25 mouse cellular contexts compared by ENCODE assay signal in genomic region chr19:34328051-34328450, GRCm38 (mm10). TPM values are rescaled to one million over a fixed set of nuclear protein-coding genes. Genes with fewer than 3 reads are reported as not detected.
DNase-seq lines count a peak whose midpoint lies in the region; ATAC-seq and TF ChIP-seq lines count a peak whose summit lies in the region.
"Had no signal": no experiment of that assay in that cellular context is flagged by ENCODE, and none has a peak within 500 bp of the region (broad histone marks: within the 10 kb centered on the region; RNA-seq: fewer than 3 reads in every experiment).

No protein-coding gene starts in this region.

- H3K36me3 ChIP-seq in heart, postnatal 0 days (replicated peaks; ENCODE audit: control insufficient read depth, insufficient read depth, low read length): no peaks in the 10 kb centered on the region
- peaks cover 14% of the 10 kb centered on the region; the same call in 1 of the 2 replicates for H3K36me3 ChIP-seq in liver, adult 2 months (ENCODE audit: control insufficient read depth, insufficient read depth, low read length)
- no peaks in the 10 kb centered on the region for H3K36me3 ChIP-seq in liver, postnatal 0 days (replicated peaks; ENCODE audit: insufficient read depth, low read length)
- no peaks in the 10 kb centered on the region for H3K36me3 ChIP-seq in hindbrain, embryonic 14.5 days (replicated peaks; ENCODE audit: control insufficient read depth, insufficient read depth)
- H3K36me3 ChIP-seq: G1E; heart, embryonic 13.5 days; hindbrain, embryonic 10.5 days; liver, embryonic 13.5 days had no signal

- no peaks in the 10 kb centered on the region for H3K4me1 ChIP-seq in heart, postnatal 0 days (ENCODE audit: control insufficient read depth, insufficient read depth)
- H3K4me1 ChIP-seq in liver, adult 2 months (ENCODE audit: control insufficient read depth, insufficient read depth, low read length): peaks cover 5% of the 10 kb centered on the region; the same call in 1 of the 2 replicates
- H3K4me1 ChIP-seq in liver, postnatal 0 days (ENCODE audit: insufficient read depth): no peaks in the 10 kb centered on the region
- H3K4me1 ChIP-seq in cortical plate, adult 2 months (ENCODE audit: control insufficient read depth, insufficient read depth, low read length): no peaks in the 10 kb centered on the region
- no peaks in the 10 kb centered on the region for H3K4me1 ChIP-seq in hindbrain, embryonic 14.5 days (replicated peaks; ENCODE audit: control insufficient read depth, insufficient read depth, low read length)
- H3K4me1 ChIP-seq: heart, embryonic 13.5 days; hindbrain, embryonic 10.5 days; liver, embryonic 13.5 days had no signal

- no peaks in the 10 kb centered on the region for H3K27me3 ChIP-seq in heart, postnatal 0 days (ENCODE audit: control insufficient read depth, insufficient read depth, low read length)
- H3K27me3 ChIP-seq in liver, adult 2 months (ENCODE audit: control insufficient read depth, insufficient read depth, low read length): no peaks in the 10 kb centered on the region
- H3K27me3 ChIP-seq in liver, postnatal 0 days (ENCODE audit: insufficient read depth, low read length): no peaks in the 10 kb centered on the region
- H3K27me3 ChIP-seq in hindbrain, embryonic 14.5 days (ENCODE audit: control insufficient read depth, insufficient read depth, low read length): no peaks in the 10 kb centered on the region
- H3K27me3 ChIP-seq: liver, embryonic 13.5 days had no signal

- TF ChIP-seq EP300 in heart, postnatal 0 days (IDR thresholded peaks at IDR 0.05; ENCODE audit: low read depth): peak; percentile 79; the same call in 1 of the 2 replicates
- no peak for TF ChIP-seq EP300 in liver, postnatal 0 days (IDR thresholded peaks at IDR 0.05; ENCODE audit: low read depth)

- no peak for TF ChIP-seq POLR2A in liver, adult 2 months (IDR thresholded peaks at IDR 0.05; ENCODE audit: extremely low read depth, insufficient read depth, low read length)
- no peak for TF ChIP-seq POLR2A in cortical plate, adult 2 months (IDR thresholded peaks at IDR 0.05; ENCODE audit: extremely low read depth, insufficient read depth, low read length)

- H3K79me2 ChIP-seq in liver, adult 2 months (ENCODE audit: control insufficient read depth, insufficient read depth, low read length): no peaks in the 10 kb centered on the region

- H3K4me3 ChIP-seq in heart, postnatal 0 days (ENCODE audit: low read depth, low read length): no peak overlapping the region
- H3K4me3 ChIP-seq in liver, adult 2 months (ENCODE audit: insufficient read depth, low read depth, low read length): no peak overlapping the region
- H3K4me3 ChIP-seq in liver, postnatal 0 days (ENCODE audit: low read depth, low read length): no peak overlapping the region
- H3K4me3 ChIP-seq in cortical plate, adult 2 months (ENCODE audit: insufficient read depth, low read length): no peak overlapping the region
- H3K4me3 ChIP-seq in hindbrain, embryonic 14.5 days (replicated peaks; ENCODE audit: low read length): no peak overlapping the region
- H3K4me3 ChIP-seq: heart, embryonic 13.5 days; hindbrain, embryonic 10.5 days; liver, embryonic 13.5 days had no signal

- DNase-seq in heart, adult 11 months: peak; percentile 94
- no peak for DNase-seq in heart, postnatal 10 days
- DNase-seq in heart, postnatal 0 days (ENCODE audit: low spot score): no peak
- no peak for DNase-seq in heart, postnatal 14 days
- DNase-seq in liver, adult 2 months (ENCODE audit: extremely low read depth, low read depth, low spot score): peak; percentile 22
- DNase-seq in liver, postnatal 0 days: no peak
- no peak for DNase-seq in hindbrain, embryonic 14.5 days (ENCODE audit: low spot score)
- DNase-seq: adrenal gland, adult 8-10 months; cerebellum, adult 8-10 months; cerebellum, postnatal 25 days; gastrocnemius, postnatal 25 days; layer of hippocampus, postnatal 36 days; left cerebral cortex, postnatal 4 days; liver, embryonic 13.5 days; lung, embryonic 14.5 days; midbrain, embryonic 14.5 days; retina, postnatal 1 day; right cerebral cortex, postnatal 14 days; thymus, postnatal 14 days had no signal

- WGBS in heart, postnatal 0 days: 40% methylated on average over 3 of the region's 3 CpGs
- 9% methylated on average over 3 of the region's 3 CpGs for WGBS in liver, adult 2 months
- 48% methylated on average over 3 of the region's 3 CpGs for WGBS in liver, postnatal 0 days (ENCODE audit: insufficient replicate concordance)
- WGBS in hindbrain, embryonic 14.5 days: 56% methylated on average over 3 of the region's 3 CpGs

- TF ChIP-seq CTCF in heart, postnatal 0 days (IDR thresholded peaks at IDR 0.05; ENCODE audit: low read depth): no peak
- no peak for TF ChIP-seq CTCF in liver, adult 2 months (IDR thresholded peaks at IDR 0.05; ENCODE audit: low read depth, low read length)
- TF ChIP-seq CTCF in liver, postnatal 0 days (IDR thresholded peaks at IDR 0.05; ENCODE audit: low read depth): no peak
- no peak for TF ChIP-seq CTCF in cortical plate, adult 2 months (IDR thresholded peaks at IDR 0.05; ENCODE audit: extremely low read depth, insufficient read depth, low read length)

- H3K4me2 ChIP-seq in heart, postnatal 0 days (ENCODE audit: low read depth, low read length): no peak overlapping the region
- H3K4me2 ChIP-seq in liver, postnatal 0 days (ENCODE audit: low read depth, low read length): no peak overlapping the region
- H3K4me2 ChIP-seq in hindbrain, embryonic 14.5 days (replicated peaks): no peak overlapping the region
- H3K4me2 ChIP-seq: heart, embryonic 13.5 days; liver, embryonic 13.5 days; lung, embryonic 14.5 days had no signal

- no peak overlapping the region for H3K27ac ChIP-seq in heart, postnatal 0 days (ENCODE audit: low read depth)
- no peak overlapping the region for H3K27ac ChIP-seq in liver, adult 2 months (replicated peaks; ENCODE audit: insufficient read depth, low read depth, low read length)
- H3K27ac ChIP-seq in liver, postnatal 0 days (ENCODE audit: low read depth): no peak overlapping the region
- 0 out of 2 replicates have a peak overlapping the region, but pooled peaks have one; percentile 46 for H3K27ac ChIP-seq in cortical plate, adult 2 months (ENCODE audit: insufficient read depth, low read length)
- no peak overlapping the region for H3K27ac ChIP-seq in hindbrain, embryonic 14.5 days
- H3K27ac ChIP-seq: heart, embryonic 13.5 days; hindbrain, embryonic 10.5 days; liver, embryonic 13.5 days had no signal

- intact Hi-C loops in heart, postnatal 10 days (cut with DNase I): no loop called here
- intact Hi-C loops in heart, postnatal 14 days (cut with DNase I): loop anchor here (2.0 kb wide), 1 partner anchor 35 kb away; no protein-coding TSS in a partner anchor

- no peak for ATAC-seq in heart, postnatal 0 days (ENCODE audit: insufficient read depth, low read depth)
- no peak for ATAC-seq in liver, postnatal 0 days
- no peak for ATAC-seq in hindbrain, embryonic 14.5 days (ENCODE audit: low FRiP score)
- ATAC-seq: forebrain, embryonic 14.5 days; hindbrain, embryonic 16.5 days had no signal

- no peak overlapping the region for H3K9ac ChIP-seq in heart, postnatal 0 days (replicated peaks; ENCODE audit: low read depth, low read length)
- H3K9ac ChIP-seq in liver, adult 2 months (ENCODE audit: low read depth, low read length): no peak overlapping the region
- H3K9ac ChIP-seq in liver, postnatal 0 days (replicated peaks): no peak overlapping the region
- H3K9ac ChIP-seq in hindbrain, embryonic 14.5 days: no peak overlapping the region
- H3K9ac ChIP-seq: heart, embryonic 13.5 days; liver, embryonic 13.5 days; lung, embryonic 14.5 days had no signal

- no peaks in the 10 kb centered on the region for H3K9me3 ChIP-seq in heart, postnatal 0 days (replicated peaks; ENCODE audit: control insufficient read depth, low read length)
- no peaks in the 10 kb centered on the region for H3K9me3 ChIP-seq in liver, postnatal 0 days (ENCODE audit: low read length)
- no peaks in the 10 kb centered on the region for H3K9me3 ChIP-seq in hindbrain, embryonic 14.5 days (ENCODE audit: control insufficient read depth, low read length)
- H3K9me3 ChIP-seq: G1E; heart, embryonic 13.5 days; hindbrain, embryonic 10.5 days; liver, embryonic 13.5 days had no signal

RNA-seq across cellular contexts. Expression of gene Fas, which starts 37.6 kb away (rescaled TPM):
- 10 to 100 TPM in 1 of 2 experiments, 1 to 10 TPM in 1; 5.4 to 10.6 TPM for total RNA-seq in heart, postnatal 10 days (2021)
- total RNA-seq in heart, postnatal 0 days (2014; rRNA removed; ENCODE audit: low replicate concordance): 1.1 and 3.2 TPM in 2 replicates
- polyA plus RNA-seq in heart, postnatal 0 days (2015; fragmentation: Nextera tagmentation; extraction: Ambion mirVana): 5.6 and 7.1 TPM in 2 replicates
- total RNA-seq in heart, postnatal 14 days (2021): 10 to 100 TPM; 14.5 to 16.7 TPM
- total RNA-seq in liver, adult 2 months (2014; rRNA removed): 20.2 and 25.5 TPM in 2 replicates
- 3.4 and 4.9 TPM in 2 replicates for polyA plus RNA-seq in liver, adult 2 months (2012; rRNA removed)
- polyA plus RNA-seq in liver, postnatal 0 days (2015; fragmentation: Nextera tagmentation; extraction: Ambion mirVana): 37.1 and 41.9 TPM in 2 replicates
- polyA plus RNA-seq in cortical plate, adult 2 months (2012; rRNA removed): 2.0 and 2.8 TPM in 2 replicates
- polyA plus RNA-seq in hindbrain, embryonic 14.5 days (2014; fragmentation: Nextera tagmentation; extraction: Ambion mirVana): 1.3 and 1.5 TPM in 2 replicates
- total RNA-seq: G1E had no signal
- polyA plus RNA-seq: G1E had no signal

Comparison
In these comparisons a context has a peak if more than half of its experiments do, and no peak if none do; other contexts are left out.
1. DNase-seq: peak in heart, adult 11 months (single experiment) and liver, adult 2 months (single experiment); none in heart, postnatal 10 days (0 of 2), heart, postnatal 0 days (single experiment), heart, postnatal 14 days (0 of 2), liver, postnatal 0 days (single experiment) and hindbrain, embryonic 14.5 days (single experiment).